Mouse (Mus musculus) left cerebral cortex, adult 8-10 months (tissue): Measurements from ENCODE around the gene Baiap2l1. TPM values are rescaled to one million over a fixed set of nuclear protein-coding genes. Genes with fewer than 3 reads are reported as not detected.

Source experiments
- DNase-seq, 2 experiments: peaks; one replicate each; pipeline ENCODE4 v3.0.0; 2022; ENCODE audit warnings: low spot score in 2 of 2
- total RNA-seq, 4 experiments: library from RNA; stranded (reverse); gene quantifications; 2 replicates each; pipeline ENCODE4 v1.2.4; 2022

The Baiap2l1 gene
- total RNA-seq, 4 experiments from 2014 or later, result 0.50 to 0.74 (median 0.56) TPM

DNA sequence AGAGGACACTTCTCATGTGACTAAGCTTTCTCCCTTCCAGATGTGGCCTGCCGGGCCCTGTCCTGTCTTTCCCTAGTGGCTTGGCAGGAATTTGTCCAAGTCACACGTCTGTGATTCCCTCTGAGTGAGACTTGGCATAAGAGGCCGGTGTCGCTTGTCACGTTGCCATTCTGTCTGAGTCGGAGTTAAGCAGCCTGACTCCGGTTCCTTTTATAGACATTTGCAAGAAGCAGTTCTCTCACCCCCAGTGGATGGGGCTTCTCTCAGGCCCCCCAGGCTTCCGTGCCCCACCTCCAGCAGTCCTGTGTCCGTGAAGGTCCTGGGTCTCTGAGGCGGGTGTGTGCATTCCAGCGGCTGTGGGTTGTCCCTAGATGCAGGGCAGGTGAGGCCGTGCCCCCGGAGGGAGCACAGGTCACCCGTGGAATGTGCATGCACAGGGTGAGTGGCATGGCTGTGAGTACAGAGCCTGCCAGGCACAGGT is 99.7 kb downstream of the Baiap2l1 start:
- DNase-seq, result no peak

DNA sequence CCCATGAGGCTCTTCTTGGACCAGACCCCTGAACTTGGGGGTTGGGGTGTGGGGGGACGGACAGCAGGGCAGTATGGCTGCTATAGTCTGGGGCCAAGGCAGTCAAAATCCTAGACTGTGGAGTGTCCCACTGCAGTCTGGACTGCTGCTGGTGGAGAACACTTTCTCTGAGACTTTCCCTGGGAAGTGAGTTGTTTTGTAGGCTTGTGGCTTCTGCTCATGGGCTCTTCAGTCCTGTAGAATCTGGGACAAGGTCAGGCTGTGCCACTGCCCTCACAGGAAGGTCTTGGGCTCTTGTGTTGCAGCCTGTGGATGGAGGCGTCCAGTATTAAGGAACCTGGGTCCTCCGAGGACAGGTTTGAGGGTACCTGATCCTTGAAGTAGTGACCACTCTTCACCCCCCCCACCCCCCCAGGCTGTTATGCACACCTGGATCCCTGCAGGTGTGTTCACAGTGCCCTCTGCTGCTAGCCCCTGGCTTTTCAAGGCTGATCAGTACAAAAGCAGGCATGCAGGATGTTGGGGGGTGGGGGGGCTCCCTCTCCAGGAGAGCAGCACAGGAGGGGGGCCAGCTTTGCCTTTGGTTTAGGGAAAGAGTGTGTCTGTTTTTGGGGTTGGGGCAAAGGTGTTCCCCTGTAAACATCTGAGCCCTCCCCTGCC is 100.3 kb downstream of the Baiap2l1 start:
- DNase-seq, result no peak

DNA sequence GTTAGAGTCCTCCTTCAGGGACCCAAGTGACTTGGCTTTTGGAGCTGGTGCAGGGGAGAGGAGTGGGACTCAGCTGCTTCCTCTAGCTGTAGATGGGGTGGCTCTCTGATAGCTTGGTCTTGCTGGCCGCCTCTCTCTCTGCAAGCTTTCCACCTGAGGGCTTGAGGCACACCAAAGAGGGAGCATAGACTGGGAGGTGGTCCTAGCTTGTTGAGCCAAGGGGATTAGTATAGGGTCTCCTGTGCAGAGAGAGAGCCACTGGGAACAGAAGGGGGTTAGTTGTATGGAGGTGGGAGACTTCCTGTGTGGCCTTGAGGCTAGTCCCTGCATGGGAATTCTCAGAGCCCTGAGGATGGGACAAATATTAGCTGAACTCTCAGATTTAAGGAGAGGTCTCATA is 101.0 kb downstream of the Baiap2l1 start:
- no peak for DNase-seq

DNA sequence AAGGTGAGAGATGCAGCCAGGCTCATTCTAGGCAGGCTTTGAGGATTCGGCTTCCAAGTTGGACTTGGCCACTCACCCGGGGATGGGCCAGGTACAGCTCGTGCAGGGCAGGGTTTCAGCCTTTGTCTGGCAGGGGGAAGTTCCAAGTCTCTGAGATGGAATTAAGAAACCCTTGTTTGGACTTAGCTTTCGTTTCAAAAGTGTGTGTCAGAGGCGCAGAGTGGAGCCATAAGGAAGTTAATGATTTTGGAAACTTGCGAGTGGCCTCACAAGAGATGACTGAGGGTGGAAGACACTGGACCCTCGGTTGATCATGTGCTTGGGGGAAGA is 101.4 kb downstream of the Baiap2l1 start:
- DNase-seq, result no peak

DNA sequence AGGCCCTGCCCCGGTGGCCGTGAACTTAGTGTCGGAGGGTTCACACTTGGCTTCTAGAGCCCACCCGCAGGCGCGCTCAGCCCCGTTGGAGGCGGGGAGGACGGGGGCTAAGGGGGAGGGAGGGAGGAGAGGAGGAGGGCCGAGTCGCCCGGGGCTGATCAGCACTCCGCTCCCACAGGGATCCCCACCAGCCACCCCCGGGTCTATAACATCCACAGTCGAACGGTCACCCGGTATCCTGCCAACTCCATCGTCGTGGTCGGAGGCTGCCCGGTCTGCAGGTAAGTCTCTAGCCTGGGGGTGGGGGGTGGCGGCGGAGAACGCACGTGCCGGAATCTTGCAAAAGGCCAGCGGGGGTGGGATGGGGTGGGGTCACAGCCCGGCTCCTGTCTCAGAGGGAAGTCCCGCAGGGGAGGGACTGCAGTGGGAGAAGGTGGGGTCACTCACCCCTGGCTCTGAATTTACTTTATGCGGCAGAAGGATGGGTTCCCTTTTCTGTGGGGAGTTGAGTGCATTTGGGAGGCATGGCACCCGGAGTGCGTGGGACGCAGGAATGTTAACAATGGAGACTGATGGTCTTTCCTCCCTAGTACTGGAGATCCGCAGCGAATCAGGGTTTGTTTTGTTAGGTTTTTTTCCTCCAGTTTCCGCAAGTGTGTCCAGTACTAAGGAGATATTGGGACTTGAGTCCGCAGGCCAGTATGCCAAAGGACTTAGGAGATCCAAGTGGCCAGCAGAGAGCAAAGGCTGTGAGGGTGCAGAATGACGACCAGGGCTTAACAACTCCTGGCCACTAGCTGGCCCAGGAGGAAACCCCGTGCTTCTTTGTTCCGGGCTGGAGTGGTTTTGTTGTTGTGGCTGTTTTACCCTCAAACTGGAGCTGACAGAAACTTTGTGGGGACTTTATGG is 102.0 kb downstream of the Baiap2l1 start:
- DNase-seq, result no peak

DNA sequence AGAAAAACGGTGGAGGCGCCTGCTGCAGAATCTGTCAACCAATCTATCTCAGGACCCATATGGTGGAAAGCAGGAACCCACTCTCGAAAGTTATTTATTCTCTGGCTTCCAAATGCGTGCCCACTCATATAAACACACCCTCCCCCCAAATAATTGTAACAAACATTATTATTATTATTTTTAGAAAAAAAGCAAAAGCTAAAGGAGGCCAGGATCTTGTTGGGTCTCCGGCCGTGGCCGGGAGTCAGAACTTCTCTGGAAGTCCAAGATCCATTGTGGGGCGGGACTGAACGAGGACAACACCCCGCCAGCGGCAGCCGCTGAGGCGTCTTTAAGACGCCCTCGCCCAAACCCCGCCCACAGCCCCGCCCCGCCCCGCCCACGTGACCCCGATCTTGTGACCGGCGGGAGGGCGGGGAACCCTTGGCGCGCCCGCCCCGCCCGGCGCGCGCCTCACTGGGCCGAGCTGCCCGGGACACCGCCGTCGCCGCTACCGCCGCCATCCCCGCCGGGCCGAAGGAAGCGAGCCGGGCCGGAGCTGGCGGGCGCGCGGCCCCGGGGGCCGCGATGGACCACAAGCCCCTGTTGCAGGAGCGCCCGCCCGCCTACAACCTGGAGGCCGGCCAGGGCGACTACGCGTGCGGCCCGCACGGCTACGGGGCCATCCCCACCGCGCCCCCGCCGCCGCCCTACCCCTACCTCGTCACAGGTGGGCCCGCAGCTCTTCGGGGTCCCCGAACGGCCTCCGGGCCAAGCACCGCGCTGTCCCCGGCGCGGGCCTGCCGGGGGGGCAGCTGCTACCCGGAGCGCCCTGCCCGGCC is 102.9 kb downstream of the Baiap2l1 start:
- peak; percentile 58 to 81 for DNase-seq

DNA sequence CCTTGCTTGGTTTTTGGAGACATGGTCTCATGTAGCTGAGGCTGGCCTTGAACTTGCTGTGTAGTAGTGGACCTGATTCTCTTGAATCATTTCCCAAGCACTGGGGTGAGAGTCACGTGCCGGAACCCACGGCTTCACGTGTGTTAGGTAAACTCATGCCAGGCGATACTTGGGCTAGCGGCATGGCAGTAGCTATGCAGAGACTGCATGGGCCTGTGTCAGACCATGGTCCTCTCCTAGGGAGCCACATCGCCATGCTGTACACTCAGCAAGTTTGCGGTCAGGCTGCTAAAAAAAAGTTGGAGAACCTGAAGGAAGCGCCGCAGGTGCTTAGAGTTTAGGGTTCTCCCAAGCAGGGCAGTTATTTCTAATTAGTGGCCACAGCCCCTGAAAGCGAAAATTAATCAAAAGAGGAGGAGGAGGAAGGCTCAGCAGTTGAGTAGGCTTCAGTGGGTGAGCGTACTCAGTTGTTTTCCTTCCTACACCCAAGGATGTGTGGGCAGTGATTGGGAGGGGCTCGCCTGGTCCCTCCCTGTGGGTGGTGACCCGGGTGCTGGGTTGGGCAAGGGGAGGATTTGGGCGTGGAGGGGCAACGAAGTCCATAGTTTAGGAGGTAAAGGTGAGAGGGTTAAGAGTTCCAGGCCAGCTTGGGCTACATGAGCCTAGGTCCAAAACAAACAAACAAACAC is 103.6 kb downstream of the Baiap2l1 start:
- no peak for DNase-seq

DNA sequence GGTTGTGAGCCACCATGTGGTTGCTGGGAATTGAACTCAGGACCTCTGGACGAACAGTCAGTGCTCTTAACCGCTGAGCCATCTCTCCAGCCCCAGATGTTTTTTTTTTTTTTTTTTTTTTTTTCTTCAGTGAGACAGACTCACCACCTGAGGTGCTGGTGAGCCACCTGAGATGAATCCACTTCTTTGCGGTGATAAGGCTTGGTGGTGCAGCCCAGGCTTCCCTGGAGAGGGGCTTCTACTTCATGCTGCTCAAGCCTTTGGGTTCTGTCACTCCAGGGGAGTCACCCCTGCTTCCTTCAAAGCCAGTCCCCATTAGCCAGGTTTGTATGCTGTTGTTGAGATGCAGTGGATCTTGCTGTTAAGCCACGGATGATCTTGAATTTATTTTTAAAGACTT is 104.7 kb downstream of the Baiap2l1 start:
- DNase-seq, result no peak

DNA sequence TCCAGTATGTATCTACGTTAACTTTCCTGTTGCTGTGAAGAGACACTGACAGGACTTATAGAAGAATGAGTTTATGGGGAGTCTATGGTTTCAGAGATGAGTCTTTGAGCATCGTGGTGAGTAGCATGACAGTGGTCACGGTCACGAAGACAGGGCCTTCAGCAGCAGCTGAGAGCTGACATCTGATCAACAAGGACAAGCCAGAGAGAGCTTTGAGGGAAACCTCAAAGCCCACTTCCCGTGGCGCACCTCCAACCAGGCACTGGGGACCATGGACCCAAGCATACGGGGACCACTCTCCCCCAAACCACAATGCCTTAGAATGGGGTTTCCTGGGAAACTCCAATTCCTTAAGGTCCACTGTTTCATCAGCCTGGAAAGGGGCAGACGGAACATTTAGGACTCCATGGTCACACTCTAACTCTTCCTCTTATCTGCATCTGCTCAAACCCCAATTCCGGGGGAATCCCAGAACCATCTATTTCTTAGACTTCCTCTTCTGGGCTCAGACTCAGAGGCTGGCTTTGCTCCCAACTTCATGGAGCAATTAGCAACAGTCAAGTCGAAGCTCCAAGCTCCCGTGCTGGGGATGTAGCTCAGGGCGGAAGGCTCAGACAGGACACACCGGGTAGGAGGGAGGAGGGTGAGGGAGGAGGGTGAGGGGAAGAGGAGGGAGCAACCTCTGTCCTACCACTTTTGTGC is 105.9 kb downstream of the Baiap2l1 start:
- no peak for DNase-seq

DNA sequence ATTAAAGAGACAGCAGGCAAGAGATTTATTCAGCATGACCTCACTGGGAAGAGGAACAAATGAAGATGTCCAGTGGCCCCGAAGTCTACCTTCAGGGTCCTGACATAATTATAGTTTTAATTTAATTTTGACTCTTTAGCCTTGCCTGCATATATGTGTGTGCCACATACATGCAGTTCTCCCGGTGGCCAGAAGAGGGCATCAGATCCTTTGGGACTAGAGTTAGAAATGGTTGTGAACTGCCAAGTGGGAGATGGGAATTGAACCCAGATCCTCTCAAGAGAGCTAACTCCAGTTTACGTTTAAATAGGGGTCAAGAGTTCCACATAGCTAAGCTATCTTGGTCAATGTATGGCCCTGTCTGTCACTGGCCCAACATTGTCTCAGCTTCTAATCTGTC is 108.0 kb downstream of the Baiap2l1 start:
- DNase-seq, result no peak

DNA sequence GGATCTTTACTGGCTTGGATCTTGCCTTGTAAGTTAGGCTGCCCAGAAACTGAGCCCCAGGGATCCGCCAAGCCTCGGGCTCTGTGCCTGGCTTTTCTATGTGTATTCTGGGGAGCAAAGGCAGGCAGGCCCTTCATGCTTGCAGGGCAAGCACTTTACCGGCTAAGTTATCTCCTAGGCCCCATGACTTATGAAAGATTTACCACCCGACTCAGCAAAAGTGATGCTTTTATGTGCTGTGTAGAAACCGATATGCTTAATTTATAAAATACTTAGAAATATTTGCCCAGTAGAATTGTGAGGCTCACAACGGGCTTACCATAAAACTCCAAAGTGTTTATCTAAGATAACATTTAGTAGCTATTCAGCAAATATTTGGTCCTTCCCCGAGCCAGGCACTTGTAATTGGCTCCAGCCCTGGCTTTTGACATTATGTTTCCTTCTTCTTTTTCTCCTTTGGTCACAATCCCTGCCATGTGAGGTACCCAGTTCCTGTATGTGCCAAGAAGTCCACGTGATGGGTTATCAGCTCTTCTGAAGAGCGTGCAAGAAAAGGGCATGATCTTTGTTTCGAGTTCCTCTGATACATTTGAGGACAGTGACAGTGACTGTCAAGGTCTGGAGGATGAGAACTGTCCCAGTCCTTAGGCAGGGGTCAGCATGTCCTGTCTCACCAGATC is 109.9 kb downstream of the Baiap2l1 start:
- DNase-seq, result no peak

DNA sequence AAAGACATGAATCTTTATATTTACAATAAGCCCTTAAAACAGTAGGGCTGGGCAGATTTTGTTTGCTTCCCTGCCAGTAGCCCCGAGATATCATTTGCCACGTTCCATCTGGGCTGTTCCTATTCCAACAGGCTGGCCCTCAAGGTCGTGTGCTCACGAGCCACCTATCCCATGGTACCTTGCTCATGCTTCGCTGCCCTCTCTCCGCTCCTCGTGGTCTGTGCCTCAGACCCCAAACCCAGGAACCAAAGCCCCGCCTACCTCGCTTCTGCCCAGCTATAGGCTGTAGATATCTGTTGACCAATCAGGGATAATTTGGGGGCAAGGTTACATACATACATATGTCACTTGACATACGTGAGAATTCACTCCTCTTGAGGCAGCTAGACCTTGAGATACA is 110.6 kb downstream of the Baiap2l1 start:
- DNase-seq, result no peak

DNA sequence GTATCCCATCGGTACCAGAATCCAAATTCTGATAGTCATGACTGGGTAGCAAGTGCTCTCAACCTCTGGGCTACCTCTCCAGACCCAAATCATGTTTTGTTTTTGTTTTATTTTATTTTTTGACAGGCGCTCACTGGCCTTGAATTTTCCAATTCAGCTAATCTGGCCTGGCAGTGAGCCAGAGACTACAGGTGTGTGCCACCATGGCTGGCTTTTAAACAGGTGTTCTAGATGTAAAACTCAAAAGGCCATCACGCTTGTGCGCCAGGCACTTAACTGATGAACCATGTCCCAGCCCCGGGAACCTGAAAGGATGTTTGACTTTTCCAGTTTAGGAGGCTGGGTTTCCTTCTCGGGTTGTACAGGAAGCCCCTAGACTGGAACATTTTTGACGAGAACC is 111.2 kb downstream of the Baiap2l1 start:
- DNase-seq, result no peak

DNA sequence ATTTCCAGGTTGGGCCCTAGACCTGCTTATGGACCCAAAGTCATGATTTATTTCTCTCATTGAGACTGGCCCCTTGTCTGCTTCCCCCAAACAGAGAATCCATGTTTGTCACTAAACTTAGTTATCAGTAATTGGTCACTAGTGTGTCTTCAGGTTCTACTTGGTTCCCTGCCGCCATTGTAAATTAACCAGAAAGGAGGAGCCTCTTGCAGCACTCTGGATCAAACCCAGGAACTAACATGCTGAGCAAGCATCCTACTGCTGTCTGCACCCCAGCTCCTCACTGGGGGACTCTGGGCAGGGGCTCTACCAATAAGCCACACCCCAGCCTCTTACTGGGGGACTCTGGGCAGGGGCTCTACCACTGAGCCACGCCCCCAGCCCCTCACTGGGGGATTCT is 112.3 kb downstream of the Baiap2l1 start:
- DNase-seq, result no peak

DNA sequence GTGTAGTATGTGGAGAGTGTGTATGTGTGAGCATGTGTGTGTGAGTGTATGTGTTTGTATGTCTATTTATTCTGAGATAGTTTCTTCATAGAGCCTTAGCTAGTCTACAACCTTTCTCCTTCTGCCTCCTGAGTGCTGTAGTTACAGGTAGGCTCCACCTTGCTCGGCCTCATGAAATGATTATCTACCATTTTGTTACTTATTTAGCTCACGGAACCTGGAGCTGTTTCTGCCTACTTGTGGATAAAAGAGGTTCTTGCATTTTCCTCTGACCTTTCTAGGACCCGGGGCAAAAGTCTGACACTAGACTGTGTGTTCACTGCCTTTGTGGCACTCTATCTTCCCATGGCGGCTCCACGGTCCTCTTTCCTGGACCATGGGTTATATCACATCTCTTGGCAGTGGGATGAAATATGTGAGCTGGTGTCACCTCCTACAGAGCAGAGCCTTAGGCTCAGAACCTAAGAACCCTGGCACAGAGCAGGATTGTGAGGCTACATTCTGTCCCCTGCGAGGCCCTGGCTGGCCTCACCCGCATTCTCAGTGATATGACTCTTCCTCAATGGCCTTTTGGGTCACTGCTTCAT is 113.9 kb downstream of the Baiap2l1 start, which contains the start of gene Bri3:
Gene Bri3 (plus strand): TSS at position 537 of the 587 bp plus-strand sequence.
- DNase-seq, result no peak

DNA sequence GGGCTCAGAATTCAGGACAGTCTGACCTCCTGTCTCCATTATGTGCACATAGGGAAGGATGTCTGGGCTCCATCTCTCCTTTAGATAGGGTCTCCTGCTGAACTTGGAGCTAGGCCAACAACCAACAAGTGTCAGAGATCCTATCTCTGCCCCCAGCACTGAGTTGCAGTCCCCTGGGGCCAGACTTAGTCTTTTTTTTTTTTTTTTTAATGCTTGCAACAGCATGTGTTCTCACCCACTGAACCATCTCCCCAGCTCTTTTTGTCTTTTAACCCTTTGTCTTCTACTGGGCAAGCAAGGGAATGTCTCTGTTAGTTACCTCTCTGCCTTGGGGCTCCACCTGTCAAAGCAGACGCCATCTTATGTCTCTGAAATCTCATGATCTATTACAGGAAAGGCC is 118.9 kb downstream of the Baiap2l1 start:
- DNase-seq, result no peak

DNA sequence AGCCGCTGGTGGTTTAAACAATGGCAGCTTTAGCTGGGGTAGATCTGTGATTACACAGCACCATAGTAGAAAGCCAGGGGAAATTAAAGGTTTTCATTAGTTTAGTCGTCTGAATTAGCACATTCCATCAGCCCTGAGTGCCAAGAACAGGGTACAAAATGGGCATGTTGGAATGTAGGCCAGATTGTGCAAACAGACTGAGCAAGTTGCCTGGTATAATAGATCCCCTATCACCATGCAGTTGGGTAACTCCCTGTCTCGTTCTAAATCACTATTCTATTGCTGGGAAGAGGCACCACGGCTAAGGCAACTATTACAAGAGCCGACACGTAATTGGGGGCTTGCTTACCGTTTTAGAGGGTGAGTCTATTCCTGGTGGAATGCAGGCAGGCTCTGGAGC is 123.2 kb downstream of the Baiap2l1 start:
- no peak for DNase-seq

DNA sequence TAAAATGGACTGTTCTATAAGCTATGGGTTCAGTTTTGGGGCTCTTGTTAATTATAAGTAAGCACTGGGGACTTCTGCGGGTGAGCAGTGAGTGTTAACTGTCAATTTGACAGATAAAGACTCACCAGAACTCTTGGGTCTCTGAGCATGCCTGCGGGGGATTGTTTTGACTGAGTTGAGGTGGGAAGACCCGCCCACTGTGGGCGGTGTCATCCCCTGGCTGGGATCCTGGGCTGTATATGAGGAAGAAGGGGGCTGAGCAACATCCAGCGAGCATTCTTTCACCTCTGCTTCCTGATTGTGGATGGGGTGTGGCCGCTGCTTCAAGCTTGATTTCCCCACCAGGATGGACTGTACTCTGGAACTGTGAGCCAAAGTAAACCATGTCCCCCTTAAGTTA is 123.7 kb downstream of the Baiap2l1 start:
- no peak for DNase-seq

DNA sequence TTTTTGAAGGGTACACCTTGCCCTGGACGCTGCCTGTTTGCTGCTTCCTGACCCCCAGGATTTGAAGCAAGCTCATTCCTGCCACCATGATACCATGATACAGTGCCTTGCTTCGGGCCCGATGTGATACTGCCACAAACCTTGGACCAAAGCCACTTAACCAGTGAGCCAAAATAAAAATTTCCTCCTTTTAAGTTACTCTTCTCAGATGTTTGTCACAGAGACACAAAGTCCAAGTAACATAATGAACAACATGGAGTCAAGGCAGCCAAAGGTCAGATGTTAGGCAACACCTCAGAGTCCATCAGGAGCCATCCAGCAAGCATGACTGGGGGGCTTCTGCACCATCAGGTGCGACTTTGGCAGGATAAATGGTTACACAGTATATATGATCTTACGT is 125.4 kb downstream of the Baiap2l1 start:
- DNase-seq, result no peak

DNA sequence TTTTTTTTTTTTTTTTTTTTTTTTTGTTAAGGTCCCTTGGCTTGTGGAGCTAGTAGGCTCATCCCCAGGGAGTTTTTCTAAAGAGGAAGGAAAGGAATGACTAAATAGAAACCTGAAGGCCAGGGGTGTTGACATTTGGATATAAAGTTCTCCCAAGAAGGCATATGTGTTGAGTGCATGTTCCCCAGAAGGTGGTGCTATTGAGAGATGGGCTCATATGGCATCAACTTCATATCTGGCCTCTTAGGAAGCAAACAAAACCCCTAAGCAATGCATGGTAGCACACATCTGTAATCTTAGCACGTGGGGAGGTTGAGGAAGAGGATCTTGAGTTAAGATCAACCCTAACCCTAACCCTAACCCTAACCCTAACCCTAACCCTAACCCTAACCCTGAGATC is 126.5 kb downstream of the Baiap2l1 start:
- DNase-seq, result no peak
